Mouse (Mus musculus): ENCODE results near the gene Mecr. TPM values are rescaled to one million over a fixed set of nuclear protein-coding genes. Genes with fewer than 3 reads are reported as not detected.

Mecr gene
- polyA plus RNA-seq, 1 experiment, result 38.6 TPM

- H3ac ChIP-seq (ENCODE audit: control insufficient read depth, insufficient read length), result no peak overlapping the region
- no peaks in the 10 kb centered on the region for H3K36me3 ChIP-seq (ENCODE audit: control insufficient read depth, insufficient read depth)
- H3K4me3 ChIP-seq, result no peak overlapping the region
- H3K27me3 ChIP-seq (ENCODE audit: control insufficient read depth, insufficient read depth, insufficient read length), result peaks cover 30% of the 10 kb centered on the region
- no peak overlapping the region for H3K4me2 ChIP-seq (ENCODE audit: low read depth)
- no peak for TF ChIP-seq REST (IDR thresholded peaks at IDR 0.05; ENCODE audit: insufficient read depth, insufficient read length)
- TF ChIP-seq POLR2AphosphoS2 (IDR thresholded peaks at IDR 0.05; ENCODE audit: insufficient read length, low read depth), result no peak
- TF ChIP-seq MYOG (IDR thresholded peaks at IDR 0.05; ENCODE audit: control insufficient read depth in 1 of 3, insufficient read depth in 1 of 3, insufficient read length in 2 of 3, low read depth in 2 of 3), result no peak
- TF ChIP-seq E2F4 (IDR thresholded peaks at IDR 0.05; ENCODE audit: insufficient read depth), result no peak
- no peak for TF ChIP-seq TCF3 (IDR thresholded peaks at IDR 0.05; ENCODE audit: insufficient read length, low read depth)
- no peak for TF ChIP-seq TCF12 (IDR thresholded peaks at IDR 0.05; ENCODE audit: insufficient read depth, poor library complexity, severe bottlenecking)
- no peak for TF ChIP-seq USF1 (IDR thresholded peaks at IDR 0.05; ENCODE audit: low read depth)
- TF ChIP-seq CEBPB (IDR thresholded peaks at IDR 0.05; ENCODE audit: insufficient read depth, poor library complexity, severe bottlenecking), result no peak
- TF ChIP-seq MAX (IDR thresholded peaks at IDR 0.05; ENCODE audit: low read depth), result no peak
- TF ChIP-seq SRF (IDR thresholded peaks at IDR 0.05; ENCODE audit: control insufficient read depth, insufficient read length, low read depth), result no peak
- no peak for TF ChIP-seq POLR2A (IDR thresholded peaks at IDR 0.05; ENCODE audit: insufficient read length, low read depth)
- no peak for TF ChIP-seq MYOD1 (IDR thresholded peaks at IDR 0.05; ENCODE audit: control insufficient read depth in 1 of 3, insufficient read length in 2 of 3, low read depth in 2 of 3)
- H3K79me2 ChIP-seq (ENCODE audit: control insufficient read depth, insufficient read depth), result no peaks in the 10 kb centered on the region
Observed at GRCm38 (mm10) chr4:131814869-131815268, 28.4 kb upstream of the Mecr start.

DNA sequence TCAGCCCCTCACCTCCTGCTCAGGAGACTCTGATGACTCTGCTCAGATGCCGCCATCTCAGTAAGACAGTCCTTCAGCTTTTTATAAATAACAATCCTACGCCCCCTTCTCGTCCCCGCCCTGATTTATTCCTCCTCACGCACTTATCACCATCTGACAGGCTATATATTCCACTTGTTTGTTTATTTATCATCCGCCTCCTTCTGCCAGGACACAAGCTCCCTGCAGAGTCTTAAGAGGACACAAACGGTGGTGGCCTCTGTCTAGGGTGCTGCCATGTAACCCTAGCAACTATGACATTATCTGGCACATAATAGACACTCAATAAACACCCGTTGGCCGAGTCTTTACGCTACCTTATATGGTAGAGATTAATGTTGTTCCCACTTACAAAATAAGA, 27.5 kb upstream of the Mecr start:
- H3ac ChIP-seq (ENCODE audit: control insufficient read depth, insufficient read length), result no peak overlapping the region
- no peaks in the 10 kb centered on the region for H3K79me2 ChIP-seq (ENCODE audit: control insufficient read depth, insufficient read depth)
- no peaks in the 10 kb centered on the region for H3K36me3 ChIP-seq (ENCODE audit: control insufficient read depth, insufficient read depth)
- no peak overlapping the region for H3K4me3 ChIP-seq
- no peak overlapping the region for H3K4me2 ChIP-seq (ENCODE audit: low read depth)
- TF ChIP-seq CEBPB (IDR thresholded peaks at IDR 0.05; ENCODE audit: insufficient read depth, poor library complexity, severe bottlenecking) (no peak), TCF12 (IDR thresholded peaks at IDR 0.05; ENCODE audit: insufficient read depth, poor library complexity, severe bottlenecking) (no peak), MYOD1 (IDR thresholded peaks at IDR 0.05; ENCODE audit: control insufficient read depth in 1 of 3, insufficient read length in 2 of 3, low read depth in 2 of 3) (no peak), REST (IDR thresholded peaks at IDR 0.05; ENCODE audit: insufficient read depth, insufficient read length) (no peak), MYOG (IDR thresholded peaks at IDR 0.05; ENCODE audit: control insufficient read depth in 1 of 3, insufficient read depth in 1 of 3, insufficient read length in 2 of 3, low read depth in 2 of 3) (no peak), MAX (IDR thresholded peaks at IDR 0.05; ENCODE audit: low read depth) (no peak), POLR2AphosphoS2 (IDR thresholded peaks at IDR 0.05; ENCODE audit: insufficient read length, low read depth) (no peak), SRF (IDR thresholded peaks at IDR 0.05; ENCODE audit: control insufficient read depth, insufficient read length, low read depth) (no peak), E2F4 (IDR thresholded peaks at IDR 0.05; ENCODE audit: insufficient read depth) (no peak), USF1 (IDR thresholded peaks at IDR 0.05; ENCODE audit: low read depth) (no peak), POLR2A (IDR thresholded peaks at IDR 0.05; ENCODE audit: insufficient read length, low read depth) (no peak), TCF3 (IDR thresholded peaks at IDR 0.05; ENCODE audit: insufficient read length, low read depth) (no peak)
- H3K27me3 ChIP-seq (ENCODE audit: control insufficient read depth, insufficient read depth, insufficient read length), result peaks cover 30% of the 10 kb centered on the region

DNA sequence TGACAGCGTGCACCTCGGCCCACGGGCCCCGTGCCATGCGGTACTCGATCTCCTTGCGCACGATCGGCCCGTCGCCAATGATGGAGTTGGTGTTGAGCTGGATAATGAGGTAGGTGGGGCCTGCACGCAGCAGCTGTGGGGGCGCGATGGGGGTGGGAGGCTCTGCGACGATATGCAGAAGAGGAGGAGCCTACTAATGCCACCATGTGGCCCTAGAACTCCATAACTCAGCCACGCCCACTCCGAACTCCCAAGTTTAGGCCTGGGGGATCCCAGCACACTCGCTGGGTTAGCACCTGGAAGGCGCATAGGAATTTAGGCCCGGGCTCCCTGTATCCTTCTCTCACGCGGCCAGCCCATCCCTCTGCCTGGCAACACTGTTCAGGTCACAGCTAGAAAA, 24.3 kb upstream of the Mecr start:
- Histone ChIP-seq H3K4me2 (ENCODE audit: low read depth) (no peak overlapping the region), H3K36me3 (ENCODE audit: control insufficient read depth, insufficient read depth) (no peaks in the 10 kb centered on the region), H3ac (ENCODE audit: control insufficient read depth, insufficient read length) (no peak overlapping the region), H3K79me2 (ENCODE audit: control insufficient read depth, insufficient read depth) (no peaks in the 10 kb centered on the region), H3K4me3 (no peak overlapping the region), H3K27me3 (ENCODE audit: control insufficient read depth, insufficient read depth, insufficient read length) (peaks cover 23% of the 10 kb centered on the region)
- TF ChIP-seq USF1 (IDR thresholded peaks at IDR 0.05; ENCODE audit: low read depth), result no peak
- no peak for TF ChIP-seq POLR2A (IDR thresholded peaks at IDR 0.05; ENCODE audit: insufficient read length, low read depth)
- no peak for TF ChIP-seq REST (IDR thresholded peaks at IDR 0.05; ENCODE audit: insufficient read depth, insufficient read length)
- no peak for TF ChIP-seq TCF3 (IDR thresholded peaks at IDR 0.05; ENCODE audit: insufficient read length, low read depth)
- TF ChIP-seq MYOD1 (IDR thresholded peaks at IDR 0.05; ENCODE audit: control insufficient read depth in 1 of 3, insufficient read length in 2 of 3, low read depth in 2 of 3), result no peak
- TF ChIP-seq MAX (IDR thresholded peaks at IDR 0.05; ENCODE audit: low read depth), result no peak
- TF ChIP-seq E2F4 (IDR thresholded peaks at IDR 0.05; ENCODE audit: insufficient read depth), result no peak
- no peak for TF ChIP-seq TCF12 (IDR thresholded peaks at IDR 0.05; ENCODE audit: insufficient read depth, poor library complexity, severe bottlenecking)
- TF ChIP-seq MYOG (IDR thresholded peaks at IDR 0.05; ENCODE audit: control insufficient read depth in 1 of 3, insufficient read depth in 1 of 3, insufficient read length in 2 of 3, low read depth in 2 of 3), result no peak
- TF ChIP-seq CEBPB (IDR thresholded peaks at IDR 0.05; ENCODE audit: insufficient read depth, poor library complexity, severe bottlenecking), result no peak
- no peak for TF ChIP-seq POLR2AphosphoS2 (IDR thresholded peaks at IDR 0.05; ENCODE audit: insufficient read length, low read depth)
- TF ChIP-seq SRF (IDR thresholded peaks at IDR 0.05; ENCODE audit: control insufficient read depth, insufficient read length, low read depth), result no peak

DNA sequence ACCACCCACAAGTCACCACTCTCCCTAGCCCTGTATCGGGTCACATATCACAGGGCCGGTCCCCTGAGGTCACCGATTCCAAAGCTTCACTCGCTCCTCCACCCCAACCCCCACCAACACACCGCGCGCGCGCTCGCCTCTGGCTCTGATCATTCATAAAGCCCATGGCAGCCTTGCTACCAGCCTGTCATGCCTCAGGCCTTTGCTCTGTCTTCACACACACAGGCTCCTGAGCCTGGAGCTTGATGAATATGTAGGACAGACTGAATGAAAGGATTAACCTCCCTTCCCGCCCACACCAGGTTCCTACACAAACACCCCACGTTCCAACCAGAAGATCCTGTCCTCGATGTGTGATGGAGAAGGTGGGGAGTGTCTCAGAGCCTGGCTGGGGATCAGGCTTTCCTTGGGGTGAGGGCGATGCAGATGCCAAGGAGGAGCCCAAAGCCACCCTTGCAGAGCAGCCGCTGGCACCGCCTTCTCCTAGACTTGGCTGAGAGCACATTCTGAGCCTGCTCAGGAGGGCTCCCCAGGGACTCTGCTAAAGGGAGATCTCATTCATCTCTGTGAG, 22.0 kb upstream of the Mecr start:
- Histone ChIP-seq H3K79me2 (ENCODE audit: control insufficient read depth, insufficient read depth) (no peaks in the 10 kb centered on the region), H3K36me3 (ENCODE audit: control insufficient read depth, insufficient read depth) (no peaks in the 10 kb centered on the region), H3K27me3 (ENCODE audit: control insufficient read depth, insufficient read depth, insufficient read length) (peaks cover 23% of the 10 kb centered on the region), H3ac (ENCODE audit: control insufficient read depth, insufficient read length) (no peak overlapping the region), H3K4me3 (no peak overlapping the region), H3K4me2 (ENCODE audit: low read depth) (no peak overlapping the region)
- TF ChIP-seq USF1 (IDR thresholded peaks at IDR 0.05; ENCODE audit: low read depth) (no peak), MYOG (IDR thresholded peaks at IDR 0.05; ENCODE audit: control insufficient read depth in 1 of 3, insufficient read depth in 1 of 3, insufficient read length in 2 of 3, low read depth in 2 of 3) (no peak), SRF (IDR thresholded peaks at IDR 0.05; ENCODE audit: control insufficient read depth, insufficient read length, low read depth) (no peak), MAX (IDR thresholded peaks at IDR 0.05; ENCODE audit: low read depth) (no peak), TCF3 (IDR thresholded peaks at IDR 0.05; ENCODE audit: insufficient read length, low read depth) (no peak), TCF12 (IDR thresholded peaks at IDR 0.05; ENCODE audit: insufficient read depth, poor library complexity, severe bottlenecking) (no peak)
